Mouse (Mus musculus) thymus, postnatal 14 days (tissue): ENCODE results near the gene Sh3gl1.

ENCODE experiments used
- DNase-seq: peaks from one replicate; pipeline ENCODE4 v3.0.0; 2021

Gene Sh3gl1

DNA sequence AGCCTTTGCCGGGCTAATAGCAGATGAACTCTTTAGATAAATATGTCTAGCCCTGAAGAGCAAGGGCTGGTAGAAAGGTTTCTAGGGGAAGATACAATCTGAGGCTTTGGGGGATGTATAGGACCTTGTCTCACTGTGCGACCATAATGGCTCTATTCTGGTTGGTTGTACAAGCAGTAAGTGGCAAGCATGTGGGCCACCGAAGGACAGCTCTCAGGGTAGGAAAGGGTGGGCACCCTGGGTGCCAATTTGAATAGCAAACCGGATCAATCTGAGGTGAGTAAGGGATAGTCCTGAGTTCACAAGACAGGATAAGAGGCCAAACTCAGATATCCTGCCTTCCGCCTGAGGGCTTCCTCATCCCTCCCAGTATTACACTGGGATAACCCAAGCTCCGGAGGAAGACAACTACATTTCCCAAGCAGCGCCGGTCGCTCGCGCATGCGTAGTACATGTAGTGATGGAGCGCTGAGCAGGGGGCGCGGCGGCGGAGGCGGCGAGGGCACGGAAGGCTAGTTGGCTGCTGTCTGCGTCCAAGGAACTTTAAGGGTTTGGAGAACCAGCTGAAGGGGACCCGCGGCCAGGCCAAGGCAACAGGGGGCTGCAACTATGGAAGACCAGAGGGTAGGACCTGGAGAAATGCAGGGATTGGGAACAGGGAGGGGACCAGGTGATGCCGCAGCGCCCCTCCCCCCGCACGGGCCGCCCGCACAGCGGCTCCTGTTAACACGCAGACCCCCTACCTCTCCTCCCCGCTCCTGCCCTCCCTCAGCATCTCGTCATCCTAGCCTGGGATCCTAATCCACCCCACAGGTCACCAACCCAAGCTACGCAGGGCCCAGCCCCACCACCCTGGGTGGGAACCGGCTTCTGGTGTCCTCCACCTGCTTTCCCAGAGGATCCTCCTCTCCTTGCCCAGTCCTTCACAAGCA lies 50.1 kb downstream of the Sh3gl1 start, which contains the start of gene Fsd1:
Gene Fsd1 (plus strand): TSS at position 480 of the 932 bp plus-strand sequence.
- DNase-seq, result peak; percentile 48

DNA sequence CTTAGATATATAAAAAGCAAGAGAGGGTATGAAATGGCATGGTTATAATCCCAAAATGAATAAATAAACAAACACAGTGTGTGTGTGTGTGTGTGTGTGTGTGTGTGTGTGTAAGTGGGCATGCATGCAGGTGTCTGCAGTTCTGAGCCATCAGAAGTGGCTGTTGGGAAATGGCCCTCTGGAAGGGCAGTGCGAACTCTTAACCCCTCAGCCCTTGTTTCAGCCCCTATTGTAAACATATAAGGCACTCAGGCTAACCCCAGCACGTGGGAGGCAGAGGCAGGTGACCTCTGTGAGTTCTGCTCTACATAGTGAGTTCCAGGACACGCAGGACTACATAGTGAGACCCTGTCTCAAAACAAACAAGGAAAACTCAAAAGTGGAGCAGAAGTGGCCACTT lies 59.1 kb downstream of the Sh3gl1 start:
- DNase-seq, result no peak

DNA sequence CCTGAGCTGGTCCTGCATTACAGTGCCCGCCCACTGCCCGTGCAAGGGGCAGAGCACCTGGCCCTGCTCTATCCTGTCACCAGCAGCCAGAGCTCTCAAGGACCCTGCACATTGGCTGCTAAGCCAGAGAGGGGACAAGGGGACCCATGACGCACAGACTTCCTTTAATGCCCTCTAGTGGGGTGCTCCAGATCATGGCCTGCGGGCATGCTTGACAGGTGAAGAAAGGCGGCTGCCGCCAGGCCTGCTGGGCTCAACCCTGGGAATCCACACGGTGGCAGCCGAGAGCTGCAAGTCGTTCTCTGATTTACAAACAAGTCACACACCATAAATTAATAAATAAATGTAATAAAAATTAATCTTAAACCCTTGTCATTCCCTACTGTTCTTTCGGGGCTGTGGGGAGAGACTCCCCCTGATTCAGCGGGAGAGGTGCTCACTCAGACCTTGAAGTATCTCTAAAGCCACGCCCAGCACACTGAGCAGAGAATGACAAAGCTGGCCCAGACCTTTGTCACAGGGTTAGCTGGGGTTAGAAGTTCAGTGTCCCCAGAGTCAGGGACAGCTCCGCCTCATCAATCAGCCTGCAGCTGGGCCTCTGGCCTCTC lies 60.1 kb downstream of the Sh3gl1 start:
- peak; percentile 80 for DNase-seq

DNA sequence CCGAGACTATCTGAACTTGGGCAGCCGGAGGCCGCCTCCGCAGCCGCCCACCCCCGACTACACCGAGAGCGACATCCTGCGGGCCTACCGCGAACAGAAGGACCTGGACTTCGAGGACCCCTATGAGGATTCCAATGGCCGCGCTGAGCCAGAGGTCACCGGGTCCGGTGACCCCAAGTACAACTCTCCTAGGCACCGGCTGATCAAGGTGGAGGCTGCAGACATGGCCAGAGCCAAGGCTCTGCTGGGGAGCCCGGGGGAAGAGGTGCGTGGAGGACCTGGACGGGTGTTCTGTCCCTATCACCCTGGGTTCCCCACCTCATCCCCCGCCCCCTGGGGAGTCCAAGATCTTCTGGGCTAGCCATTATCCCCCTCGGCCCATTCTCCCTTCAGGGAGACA lies 65.0 kb downstream of the Sh3gl1 start:
- no peak for DNase-seq

DNA sequence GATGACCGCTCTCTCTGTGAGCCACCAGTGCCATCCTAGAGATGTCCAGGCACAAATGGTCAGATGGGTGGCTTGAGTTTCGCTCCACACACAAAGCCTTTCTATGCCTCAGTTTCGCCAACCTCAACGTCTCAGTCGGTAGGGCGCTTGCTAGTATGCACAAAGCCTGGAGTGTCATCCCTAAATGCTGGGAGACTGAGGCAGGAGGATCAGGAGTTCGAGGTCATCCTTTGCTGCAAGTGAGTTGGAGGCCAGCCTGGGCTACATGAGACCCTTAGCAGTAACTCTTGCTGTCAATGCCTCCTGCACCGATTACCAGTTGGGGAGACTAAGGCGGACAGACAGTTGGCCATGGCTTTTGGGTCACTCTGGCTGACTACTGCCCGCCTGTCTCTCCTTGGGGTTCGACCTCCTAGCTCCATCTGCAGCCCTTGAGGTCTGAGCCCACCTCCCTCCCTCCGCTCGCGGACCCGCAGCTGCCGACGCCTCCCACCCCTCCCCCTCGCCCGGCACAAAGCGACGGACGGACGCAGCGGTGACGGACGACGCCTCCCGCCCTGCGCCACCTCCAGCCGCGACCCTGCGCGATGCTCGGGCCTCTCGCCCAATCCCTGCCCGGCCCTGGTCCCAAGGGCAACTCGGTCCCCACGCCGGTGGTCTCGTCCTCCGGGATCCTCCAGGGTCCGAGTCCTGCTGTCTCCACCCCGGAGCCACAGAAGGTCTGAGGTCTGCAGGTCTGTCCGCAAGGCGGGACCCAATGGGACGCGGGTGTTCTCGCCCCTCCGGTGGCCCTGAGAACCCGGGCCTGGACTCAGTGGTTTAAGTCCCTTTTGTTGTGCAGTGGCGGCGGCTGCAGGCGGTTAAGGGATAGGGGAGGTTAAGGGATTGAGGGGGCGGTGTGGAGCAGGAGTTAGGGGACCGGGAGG lies 66.2 kb downstream of the Sh3gl1 start, which contains the start of gene Shd:
Gene Shd (plus strand): TSS at position 502 of the 926 bp plus-strand sequence.
- no peak for DNase-seq

DNA sequence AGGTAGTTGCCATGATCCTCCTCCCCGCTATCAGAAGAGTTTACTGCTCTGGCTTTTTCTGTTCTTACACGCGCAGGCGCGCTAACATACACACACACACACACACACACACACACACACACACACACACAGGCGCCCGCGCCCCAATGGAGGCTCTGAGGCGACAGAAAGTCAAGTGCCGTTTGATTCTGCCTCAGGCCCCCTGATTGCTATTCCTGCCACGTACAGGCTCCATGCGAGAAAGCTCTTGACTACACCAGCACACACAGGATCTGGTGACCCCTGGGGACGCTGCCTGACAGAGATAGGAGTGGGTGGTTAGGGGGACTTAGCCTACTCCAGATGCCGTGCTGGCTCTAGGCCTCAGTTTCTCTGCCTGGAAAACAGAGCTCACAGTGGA lies 66.9 kb downstream of the Sh3gl1 start:
- DNase-seq, result no peak

DNA sequence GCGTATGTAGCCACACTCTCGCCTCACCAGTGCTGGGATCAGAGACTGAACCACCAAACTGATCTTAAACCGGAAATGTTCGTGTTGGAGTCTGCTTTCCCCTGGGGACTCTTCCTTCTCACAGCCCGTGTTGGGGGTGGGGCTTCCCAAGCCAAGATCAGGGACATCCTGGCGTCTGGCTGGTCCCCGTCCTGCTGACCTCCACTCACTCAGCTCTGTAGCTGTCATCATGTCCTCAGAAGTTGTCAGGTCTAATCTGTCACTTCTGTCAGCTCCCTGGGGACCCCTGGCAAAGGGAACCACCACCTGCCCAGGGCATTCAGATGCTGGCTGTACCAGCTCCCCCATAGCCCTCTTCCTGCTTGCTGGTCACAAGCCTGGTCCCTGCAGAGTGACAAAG lies 68.2 kb downstream of the Sh3gl1 start:
- no peak for DNase-seq

DNA sequence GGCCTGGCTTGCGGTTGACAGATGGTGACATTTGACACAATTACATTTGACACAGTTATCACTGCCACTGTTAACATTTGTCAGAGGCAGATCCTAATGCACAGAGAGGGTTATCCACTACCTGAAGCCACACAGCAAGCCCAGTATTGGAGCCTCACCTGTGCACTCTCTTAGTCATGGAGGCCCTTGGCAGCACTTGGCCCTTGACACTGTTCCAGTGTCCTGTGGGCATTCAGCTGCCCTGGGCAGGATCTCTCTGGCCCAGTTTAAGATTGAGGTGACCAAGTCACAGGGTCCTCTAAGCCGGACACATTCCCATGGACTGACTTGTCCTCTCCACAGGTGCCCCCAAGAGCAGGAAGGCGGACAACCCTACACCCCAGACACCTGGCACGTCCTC lies 69.2 kb downstream of the Sh3gl1 start:
- DNase-seq, result no peak
